Mouse (Mus musculus) thymus, adult 18-20 months (tissue): Measurements from ENCODE around the gene Urad.

Experiments
- DNase-seq, 2 experiments: peaks; one replicate each; pipeline ENCODE4 v3.0.0; 2022; ENCODE audit warnings: mixed read lengths in 2 of 2

Urad gene

DNA sequence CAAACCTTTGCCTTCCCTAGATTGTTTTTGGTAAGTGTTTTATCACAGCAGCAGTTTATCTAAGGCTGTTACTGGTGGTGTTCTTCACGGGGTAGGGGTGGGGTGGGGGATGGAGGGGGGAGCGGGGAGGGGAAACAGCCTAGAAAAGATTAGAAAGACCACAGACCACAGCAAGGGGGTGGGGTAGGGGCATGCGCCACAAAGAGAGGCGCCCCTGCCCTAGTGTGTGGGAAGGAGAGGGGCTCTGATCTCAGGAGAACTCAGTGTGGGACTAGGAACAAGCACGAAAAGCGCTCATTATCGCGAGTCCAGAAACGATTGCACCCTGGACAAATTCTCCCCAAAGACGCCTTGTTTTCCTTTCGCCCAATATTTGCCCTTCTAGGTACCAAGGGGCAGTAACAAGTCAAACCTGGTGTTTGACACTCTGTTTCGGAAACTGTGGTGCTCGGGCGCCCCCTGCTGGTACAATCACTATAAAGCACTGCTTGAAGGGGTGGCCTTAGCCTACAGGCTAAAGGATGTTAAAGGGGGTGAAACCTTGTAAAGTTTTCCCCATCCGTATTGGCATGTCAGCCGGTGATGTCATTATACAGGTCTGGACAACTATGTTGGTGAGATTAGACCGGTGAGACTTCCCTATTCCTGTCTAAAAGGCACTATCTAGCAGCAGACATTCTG, 1.1 kb upstream of the Urad start:
- DNase-seq: peak; percentile 60 to 69

DNA sequence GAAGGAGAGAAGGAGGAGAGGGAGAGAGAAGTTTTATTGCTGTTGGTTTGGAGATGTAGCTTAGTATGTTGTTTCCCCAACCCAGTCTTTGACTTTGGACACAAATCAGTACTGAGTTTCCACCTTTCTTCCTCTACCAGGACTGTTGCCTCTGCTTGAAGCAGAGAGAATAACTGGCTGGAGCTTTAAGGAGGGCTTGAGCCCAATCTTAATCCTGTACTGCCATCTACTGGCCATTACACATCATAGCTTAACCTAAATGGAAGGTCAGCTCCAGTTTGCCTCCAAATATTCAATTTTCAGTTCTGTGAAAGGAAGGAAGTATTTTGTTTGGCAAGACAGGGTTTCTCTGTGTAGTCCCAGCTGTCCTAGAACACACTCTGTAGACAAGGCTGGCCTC, 2.6 kb downstream of the Urad start:
- no peak for DNase-seq

DNA sequence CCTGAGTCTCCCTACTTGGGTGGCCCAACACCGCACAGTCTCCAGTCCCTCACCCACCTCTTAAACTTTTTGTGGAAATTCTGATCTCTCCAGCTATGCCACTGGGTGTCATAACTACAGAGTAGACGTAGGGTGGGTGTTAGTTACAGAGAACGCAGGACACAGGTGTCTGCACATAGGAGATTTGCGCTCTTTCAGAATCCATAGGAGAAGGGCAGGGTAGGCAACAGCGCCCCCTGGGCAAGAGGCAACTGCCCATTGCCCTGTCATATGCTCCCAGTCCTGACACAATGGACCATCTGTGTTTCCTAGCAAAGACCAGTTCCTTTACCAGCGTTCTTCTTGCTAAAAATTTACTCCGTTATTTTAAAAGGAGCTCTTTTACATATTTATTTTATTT, 4.2 kb downstream of the Urad start:
- no peak for DNase-seq

DNA sequence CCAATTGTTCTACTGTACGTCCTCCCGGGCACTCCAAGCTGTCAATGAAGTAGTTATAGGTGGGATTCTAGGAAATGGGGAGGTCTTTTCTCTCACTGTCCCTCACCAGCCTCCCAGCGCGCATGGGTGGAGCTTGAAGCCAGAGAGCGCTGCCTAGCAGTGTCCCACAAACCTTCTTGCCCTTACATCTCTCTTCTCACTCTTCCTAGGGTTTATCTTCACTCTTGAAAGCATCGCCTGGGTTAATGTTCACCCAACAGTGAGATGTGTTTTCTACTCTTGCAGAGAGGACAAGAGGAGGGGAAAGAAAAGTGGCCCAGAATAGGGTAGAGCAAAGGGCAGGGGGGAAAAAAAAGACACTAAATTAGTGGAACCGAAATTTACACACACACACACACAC, 4.9 kb downstream of the Urad start:
- DNase-seq: no peak

DNA sequence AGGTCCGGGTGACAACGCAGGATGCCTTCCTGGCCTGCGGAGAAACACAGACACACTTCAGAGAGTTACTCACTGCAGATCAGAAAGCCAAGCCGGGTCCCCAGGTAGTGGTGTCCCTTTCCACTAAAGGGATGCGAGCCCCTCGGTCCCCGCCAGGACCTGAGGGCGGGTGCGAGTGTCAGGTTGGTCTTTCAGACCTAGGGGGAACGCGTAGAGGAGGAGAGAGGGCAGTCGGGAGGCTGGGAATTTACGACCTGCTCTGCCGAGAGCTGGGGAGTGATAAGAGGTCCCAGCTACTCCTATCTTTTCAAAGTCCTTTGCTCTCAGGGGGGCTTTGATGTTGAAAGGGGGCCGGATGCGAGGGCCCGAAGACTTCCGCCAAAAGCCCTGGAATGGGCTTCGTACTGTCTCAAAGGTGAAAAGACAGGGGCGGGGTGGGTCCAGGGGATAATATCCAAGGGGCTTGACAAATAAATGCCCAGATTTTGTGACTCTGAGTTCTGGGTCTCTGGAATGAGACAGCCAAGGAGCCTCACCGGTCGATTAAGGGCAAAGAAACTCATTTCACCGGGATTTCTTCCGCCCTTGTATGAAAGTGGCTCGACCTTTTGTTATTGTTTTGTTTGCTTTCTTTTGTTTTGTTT, 6.7 kb downstream of the Urad start:
- no peak for DNase-seq

DNA sequence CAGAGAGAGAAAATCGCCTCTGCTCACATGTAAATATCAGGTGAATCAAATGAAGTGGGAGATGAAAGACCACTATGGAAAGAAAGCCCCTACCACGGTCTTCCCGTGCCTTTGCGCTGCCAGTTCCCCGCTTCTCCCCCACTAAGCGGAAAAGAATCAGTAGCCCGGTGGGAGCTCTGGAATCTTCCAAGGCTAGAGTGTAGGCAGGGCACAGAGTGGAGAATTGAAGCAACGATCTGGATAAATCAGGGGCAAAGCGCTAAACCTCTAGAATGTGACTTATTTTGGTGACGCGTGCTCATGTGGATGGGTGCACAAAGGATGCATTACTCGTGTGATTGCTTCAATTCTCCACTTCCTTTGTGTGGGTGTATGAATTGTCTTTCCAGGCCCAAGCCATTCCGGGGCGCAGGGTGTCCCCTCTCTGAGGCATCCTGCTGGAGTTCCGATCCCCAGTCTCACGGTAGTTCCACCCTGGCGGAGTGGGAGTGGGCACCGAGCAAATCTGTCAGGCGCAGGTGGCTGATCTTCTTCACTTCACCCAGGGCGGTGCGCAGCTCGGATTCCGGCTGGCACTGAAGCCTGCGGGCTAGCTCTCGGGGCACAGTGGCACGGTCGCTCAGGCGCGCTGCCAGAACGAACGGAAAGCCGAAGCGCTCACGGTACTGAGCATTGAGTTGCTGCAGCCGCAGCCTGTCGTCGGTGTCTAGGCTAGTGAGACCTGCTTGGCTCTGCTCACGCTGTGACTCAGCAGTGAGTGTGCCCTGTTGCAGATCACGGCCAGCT, 7.4 kb downstream of the Urad start:
- DNase-seq: no peak

DNA sequence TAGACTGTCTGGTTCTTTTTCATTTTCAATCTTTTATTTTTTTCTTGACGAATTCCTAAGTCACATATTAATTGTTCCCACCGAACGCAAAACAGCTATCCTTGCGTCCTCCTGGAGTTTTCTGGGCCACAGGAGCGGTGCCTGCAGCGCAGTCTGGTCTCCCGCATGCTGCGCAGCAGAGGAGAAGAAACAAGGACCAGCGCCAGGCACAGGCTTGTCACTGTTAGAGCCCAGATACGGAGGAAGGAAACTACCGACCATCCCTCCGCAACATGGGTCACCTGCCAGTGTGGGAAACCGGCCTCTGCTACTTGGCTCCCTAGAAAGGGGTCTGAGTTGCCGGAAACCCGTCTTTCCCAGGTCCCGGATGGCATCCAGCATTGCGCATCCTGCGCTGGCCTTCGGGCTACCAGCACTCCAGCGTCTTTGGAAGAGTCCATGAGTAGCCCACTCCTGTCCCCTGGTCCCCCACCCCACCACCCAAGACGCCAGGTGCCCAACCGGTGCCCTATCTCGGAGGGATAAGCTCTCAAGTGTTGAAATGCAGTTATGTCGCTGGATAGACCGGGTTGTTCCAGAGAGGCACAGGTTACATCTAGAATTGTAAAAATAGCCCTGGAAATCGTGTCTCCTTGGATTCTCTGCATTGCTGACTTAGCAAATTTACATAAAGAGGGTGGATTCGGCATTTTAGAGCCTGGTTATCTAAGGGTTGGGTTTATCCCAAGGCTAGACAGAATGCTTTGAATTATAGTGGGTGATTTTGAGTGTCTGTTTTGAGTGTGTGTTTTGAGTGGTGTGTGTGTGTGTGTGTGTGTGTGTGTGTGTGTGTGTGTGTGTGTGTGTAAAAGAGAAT, 9.2 kb downstream of the Urad start:
- DNase-seq: no peak

DNA sequence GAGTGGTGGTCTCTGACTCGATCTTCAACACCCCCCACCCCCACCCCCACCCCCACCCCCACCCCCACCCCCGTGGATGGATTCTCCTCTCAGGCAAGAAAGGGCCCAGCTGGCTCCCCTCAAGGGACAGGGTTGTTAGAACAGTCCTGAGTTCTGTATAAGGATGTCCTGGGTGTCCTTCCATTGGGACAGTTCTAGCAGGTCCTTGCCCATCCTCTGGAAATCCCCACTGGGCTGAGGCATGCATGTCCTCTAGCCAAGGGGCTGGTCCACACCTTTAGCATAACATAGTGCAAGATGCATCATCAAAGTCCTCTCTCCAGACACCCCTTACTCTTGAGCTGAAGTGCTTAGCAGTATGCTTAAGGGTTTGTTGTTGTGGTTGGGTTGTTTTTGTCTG, 12.5 kb downstream of the Urad start:
- DNase-seq: no peak

DNA sequence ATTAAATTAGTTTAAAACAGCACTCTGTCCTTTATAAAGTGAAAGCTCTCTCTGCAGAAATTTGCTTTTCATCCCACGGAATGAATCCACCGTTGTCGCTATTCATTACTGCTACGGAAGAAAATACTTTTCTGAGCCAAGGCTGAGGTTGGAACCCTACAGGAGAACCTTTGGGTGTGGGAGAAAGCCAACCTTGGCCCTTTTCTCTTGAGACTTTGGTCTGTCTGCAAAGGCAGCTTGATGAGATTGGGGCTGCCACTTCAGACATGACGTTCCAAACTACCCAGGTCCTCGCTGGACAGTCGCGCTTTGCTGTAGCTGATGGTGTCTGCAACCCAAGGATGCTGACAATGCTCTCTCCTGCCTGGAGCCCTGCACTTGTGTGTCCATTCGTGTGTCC, 13.8 kb downstream of the Urad start:
- no peak for DNase-seq

DNA sequence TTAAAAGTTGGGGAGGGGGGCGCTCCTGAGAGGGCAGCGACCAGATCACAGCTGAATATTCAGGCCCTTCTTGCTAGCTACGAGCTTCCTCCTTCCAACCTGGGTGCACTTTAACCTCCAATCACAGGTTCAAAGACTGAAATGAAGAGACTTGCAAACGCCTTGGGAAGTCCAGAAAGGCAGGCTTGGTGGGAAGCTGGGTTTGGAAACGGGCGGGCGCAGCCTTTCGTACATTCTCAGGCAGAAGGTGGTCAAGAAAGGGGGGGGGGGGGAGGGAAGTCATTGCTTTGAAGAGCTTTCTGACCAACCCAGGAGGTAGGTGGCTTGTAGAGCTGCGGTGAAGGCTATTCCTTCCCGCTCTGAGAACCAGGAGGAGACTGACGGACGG, 14.8 kb downstream of the Urad start:
- DNase-seq: no peak

DNA sequence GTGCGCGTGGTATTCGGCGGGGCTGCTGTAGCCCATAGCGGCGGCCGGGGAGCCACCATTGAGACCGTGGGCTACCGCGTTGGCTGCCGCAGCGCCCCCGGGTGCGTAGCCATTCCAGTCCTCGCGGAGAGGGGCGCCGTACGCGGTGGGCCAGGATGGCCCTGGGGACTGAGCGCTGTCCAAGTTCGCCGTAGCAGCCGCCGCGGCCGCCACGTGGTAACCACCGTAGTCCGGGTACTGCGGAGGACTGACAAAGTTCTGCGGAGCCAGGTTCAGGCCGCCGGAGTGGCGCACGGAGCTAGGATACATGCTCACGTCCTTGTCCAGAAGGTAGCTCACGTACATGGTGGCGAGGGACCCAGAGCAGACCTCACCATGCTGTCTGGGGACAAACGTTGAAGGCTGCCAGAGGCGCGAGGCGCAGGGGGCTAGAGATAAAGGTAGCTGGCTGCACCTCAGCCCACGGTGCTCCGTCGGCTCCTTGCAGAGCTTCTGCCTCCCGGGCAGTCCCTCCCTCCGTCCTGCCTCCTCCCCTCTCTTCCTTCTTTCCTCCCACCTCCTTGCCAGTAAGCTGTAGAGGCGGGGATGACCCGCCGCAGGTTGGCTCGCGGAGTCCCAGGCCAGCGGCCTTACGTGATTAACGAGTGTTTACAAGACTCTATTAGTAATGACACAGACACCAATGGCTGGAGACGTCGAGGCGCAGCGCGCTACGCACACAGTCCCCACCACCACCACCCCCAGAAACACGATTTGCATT, 15.4 kb downstream of the Urad start, which contains the start of gene Cdx2:
Cdx2 (minus strand) TSS at position 633 of the 760 bp plus-strand sequence.
- DNase-seq: no peak

DNA sequence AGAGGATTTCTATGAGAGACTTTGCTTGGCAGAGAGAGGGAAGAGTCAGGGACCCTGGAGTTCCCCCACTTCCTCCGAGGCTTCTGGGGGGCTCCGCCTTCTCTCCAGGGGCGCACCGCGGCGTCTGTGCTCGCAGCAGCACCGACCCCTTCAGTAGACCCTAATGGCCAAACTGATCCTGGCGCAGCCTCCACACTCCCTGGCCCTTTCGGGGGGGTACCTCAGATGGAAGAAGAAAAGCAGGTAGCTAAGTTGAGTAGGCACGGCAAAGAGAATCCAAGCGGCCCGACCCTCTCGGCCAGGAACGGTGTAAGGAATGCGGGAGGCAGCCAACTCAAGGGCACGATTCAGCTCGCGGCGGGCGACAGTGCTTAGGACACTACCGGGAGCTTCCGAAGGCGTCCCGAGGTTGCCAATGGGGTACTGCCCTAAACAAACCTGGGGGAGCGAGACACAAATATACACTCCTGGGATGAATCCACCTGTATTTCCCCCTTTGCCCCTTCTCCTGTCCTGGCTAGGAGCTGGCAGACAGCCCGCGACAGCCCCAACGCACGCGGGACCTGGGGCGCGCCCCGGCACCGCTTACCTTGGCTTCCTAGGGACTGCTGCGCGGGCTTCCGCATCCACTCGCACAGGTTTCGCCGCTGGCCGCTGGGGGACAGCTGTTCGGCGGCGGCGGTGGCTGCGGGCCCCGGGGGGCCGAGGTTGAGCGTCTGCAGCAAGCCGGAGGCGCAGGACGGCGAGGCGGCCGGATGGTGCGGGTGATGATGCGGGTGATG, 16.2 kb downstream of the Urad start:
- DNase-seq: no peak

DNA sequence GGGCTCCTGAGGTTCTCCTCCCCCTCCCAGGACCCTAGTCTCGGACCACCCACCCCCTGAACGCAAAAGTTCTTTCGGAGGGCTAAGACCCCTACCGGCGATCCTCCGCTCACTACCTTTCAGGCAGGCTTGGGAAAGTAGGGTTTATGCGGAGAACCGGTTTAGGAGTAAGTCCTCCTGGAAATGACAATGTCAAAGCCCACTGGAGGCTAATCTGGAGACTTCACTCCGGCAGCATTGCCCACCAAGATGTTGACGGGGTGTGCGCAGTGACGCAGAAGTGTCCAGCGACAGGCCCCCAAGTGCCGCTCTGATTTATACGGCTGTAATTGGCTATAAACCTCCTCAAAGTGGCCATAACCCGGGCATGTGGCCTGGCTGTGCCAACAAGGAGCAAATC, 17.1 kb downstream of the Urad start:
- no peak for DNase-seq

DNA sequence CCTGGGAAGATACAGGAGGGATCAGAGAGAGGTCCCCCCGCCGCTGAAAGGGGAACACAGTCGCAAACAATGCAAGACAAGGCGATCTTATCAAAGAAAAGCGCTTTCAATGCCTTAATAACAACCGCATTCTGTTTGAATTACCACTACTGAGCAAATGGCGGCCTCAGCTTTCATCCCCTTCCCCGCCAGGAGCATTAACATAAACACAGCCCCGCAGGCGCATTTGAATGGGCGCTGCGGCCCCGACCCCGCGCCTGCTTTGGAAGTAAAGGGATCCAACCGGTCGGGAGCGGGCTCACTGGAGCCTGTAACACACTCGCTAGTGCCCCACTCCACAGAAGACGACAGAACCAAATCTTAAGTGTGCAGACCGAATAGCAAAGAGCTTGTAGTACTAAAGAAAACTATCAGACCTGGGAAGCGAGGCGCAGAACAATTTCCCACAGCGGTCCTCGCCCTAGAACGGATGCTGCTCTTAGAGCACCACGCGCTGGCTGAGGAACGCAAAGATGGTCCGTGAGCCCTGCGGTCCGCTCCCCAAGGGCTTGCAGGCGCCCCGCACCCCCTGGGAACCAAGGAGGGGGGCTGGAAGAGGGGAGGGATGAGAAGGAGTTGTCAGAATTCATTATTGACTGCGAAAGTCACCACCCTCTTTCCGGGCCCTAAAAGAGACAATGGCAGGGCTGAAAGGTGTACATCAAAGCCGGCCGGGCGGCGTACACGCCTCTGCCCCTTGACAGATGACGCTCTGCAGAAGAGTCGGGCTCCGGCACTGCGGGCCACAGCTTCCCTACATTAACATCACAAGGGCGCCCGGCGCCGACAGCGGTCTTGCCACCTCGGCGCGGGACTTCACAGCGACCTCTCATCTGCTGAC, 17.7 kb downstream of the Urad start:
- no peak for DNase-seq

DNA sequence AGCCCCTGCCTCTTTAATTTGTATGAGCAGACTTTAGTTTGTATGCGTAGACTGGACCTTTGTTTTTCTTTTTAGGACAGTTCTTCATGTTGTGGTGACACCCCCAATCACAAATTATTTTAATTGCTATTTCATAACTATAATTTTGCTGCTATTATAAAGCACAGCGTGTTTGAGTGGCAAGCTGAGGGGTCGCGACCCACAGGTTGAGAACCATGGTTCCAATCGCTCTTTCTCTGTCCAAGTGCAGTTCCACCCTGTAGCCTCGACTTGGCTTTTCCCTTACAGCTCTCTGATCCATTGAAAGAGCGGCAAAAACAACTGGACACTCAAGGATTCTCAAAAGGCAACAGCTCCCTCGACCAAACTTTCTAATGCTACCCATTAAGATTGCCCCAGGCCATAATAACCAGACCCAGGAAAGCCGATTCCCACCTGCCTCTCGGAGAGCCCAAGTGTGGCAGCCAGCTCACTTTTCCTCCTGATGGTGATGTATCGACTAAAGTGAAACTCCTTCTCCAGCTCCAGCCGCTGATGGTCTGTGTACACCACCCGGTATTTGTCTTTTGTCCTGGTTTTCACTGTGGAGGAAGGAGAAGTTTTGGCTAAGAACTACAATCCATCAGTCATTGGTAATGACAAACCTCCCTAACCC, 19.4 kb downstream of the Urad start:
- no peak for DNase-seq

DNA sequence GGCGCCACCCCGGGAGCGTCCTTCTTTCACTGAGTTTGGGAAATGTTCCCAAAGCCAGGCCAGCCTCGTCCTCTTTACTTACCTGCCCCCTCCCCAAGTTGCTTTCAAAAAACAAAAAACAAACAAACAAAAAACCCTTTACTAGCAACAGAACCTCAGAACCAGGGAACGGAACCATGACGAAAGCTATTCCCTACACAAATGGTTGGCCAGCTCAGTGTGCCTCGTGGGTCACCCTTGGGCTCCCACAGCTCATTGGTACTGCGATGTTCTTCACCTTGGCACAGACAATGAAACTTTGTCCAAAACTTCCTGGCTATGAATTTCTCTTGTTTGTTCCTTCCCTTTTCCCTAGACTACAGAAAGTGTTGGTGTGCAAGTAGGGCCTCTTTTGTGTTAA, 20.1 kb downstream of the Urad start:
- DNase-seq: no peak

DNA sequence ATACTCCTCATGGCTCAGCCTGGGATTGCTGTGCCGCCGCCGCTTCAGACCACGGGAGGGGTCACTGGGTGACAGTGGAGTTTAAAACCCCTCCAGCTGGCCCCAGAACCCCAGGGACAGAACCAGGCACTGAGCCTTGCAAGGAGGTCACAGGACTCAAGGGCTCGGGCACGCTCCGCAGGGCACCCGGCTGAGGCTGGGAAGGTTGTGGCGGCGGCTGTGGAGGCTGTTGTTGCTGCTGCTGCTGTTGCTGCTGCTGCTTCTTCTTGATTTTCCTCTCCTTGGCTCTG, 20.5 kb downstream of the Urad start:
- DNase-seq: no peak

DNA sequence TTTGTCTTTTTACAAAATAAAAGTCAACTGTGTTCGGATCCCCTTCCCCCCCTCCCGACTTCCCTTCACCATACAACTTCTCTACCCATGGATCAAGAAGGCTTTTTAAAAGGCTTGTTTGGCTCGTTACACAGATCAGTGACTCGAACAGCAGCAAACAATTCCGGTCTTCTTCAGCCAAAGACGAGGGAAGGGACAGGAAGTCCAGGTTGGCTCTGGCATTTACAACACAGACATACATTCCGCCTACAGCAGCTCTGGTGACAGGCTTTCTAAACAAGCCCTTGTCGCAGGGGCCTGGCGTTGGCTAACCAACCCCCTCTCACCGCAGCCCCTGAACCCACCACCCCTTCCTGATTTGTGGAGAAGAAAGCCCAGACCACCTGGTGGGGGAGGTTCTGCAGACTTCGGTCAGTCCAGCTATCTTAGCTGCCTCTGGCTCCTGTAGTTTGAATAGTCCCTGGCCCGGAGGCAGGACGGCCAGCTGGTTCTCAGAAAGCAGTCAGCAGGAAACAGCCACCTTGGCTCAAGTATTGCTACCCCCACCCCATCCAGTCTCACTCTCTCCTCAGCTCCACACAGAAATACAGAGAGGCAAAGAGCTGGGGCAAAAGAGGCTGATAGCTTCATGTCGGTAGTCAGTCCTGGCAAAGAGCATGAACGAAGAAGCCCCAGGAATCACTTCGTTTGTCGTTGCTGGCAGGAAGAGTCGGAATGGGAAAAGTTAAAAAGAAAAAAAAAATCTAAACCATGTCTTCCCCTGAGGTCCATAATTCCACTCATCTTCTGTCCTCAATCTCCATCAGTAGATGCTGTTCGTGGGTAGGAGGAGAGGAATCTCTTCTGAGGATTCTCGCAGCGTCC, 21.1 kb downstream of the Urad start:
- no peak for DNase-seq

DNA sequence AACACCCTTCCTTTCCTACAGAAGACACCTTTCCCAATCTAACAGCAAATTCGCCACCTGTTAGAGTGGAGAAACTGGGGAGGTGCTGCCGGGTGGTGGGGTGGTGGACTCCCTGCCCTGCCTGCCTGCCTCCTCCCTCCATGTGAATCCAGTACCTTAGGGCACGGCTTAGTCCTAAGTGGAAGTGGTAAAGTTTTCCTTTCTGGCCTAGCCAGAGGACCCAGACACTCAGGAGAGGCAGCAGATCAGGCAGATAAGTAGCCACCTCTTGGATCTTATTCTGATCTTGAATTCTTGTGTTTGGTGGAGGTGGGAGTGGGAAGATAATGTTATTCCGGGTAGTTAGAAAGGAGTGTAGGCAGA, 22.3 kb downstream of the Urad start:
- DNase-seq: no peak
